Comparison of ENCODE assay signal across 7 mouse cellular contexts in the genomic region with DNA sequence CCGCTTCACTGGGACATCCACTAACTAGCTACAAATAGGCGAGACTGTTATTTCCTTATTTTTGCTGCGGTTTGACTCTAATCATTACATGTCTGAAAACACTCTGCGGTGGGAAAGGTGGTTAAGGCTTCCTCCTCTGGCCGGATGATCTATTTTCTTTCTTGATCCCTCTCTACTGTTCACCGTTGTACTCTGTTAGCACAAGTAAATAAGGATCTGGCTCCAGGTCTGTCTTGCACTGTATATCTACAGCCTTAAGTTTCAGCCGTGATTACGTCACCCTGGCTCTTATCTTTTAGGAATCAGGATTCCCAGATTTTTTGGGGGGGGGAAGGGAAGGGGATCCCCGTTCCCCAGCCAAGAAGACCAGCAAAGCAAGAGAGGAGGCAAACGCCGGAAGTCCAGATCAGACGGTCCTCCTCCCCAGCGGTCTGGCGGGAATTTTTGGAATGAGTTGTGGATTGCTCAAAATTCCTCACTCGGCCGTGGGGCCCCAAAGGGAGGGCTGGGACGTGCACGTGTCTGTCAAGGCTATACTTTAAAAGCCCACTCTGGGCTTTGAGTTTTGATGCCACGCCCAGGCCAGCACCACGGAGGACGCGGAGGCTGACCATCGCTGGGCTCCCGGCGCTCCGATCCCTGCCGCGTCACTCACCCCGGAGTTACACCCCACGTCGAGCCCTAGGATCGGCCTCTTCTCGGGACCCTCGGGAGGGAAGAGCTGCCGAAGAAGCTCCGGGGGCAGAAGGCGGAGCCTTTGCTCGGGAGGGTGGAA. TPM values are rescaled to one million over a fixed set of nuclear protein-coding genes. Genes with fewer than 3 reads are reported as not detected.
DNase-seq lines count a peak whose midpoint lies in the region; ATAC-seq and TF ChIP-seq lines count a peak whose summit lies in the region.

No protein-coding gene starts in this region.

- TF ChIP-seq CTCF in MEL (IDR thresholded peaks at IDR 0.05 in 2 of 3, conservative IDR thresholded peaks at IDR 0.05 in 1 of 3; ENCODE audit: control insufficient read depth in 1 of 3, insufficient read depth in 1 of 3, low read depth in 2 of 3, low read length in 3 of 3, poor library complexity in 1 of 3, severe bottlenecking in 1 of 3): no peak
- no peak for TF ChIP-seq CTCF in bone marrow, adult 2 months (IDR thresholded peaks at IDR 0.05; ENCODE audit: control insufficient read depth, insufficient read depth, low read length)

- peak overlapping the region; percentile 90 for H3K9ac ChIP-seq in MEL (ENCODE audit: control insufficient read depth, low read depth, low read length, poor library complexity, severe bottlenecking)
- peak overlapping the region; percentile 71 for H3K9ac ChIP-seq in forebrain, embryonic 12.5 days

- under 1% methylated on average over 38 of the region's 38 CpGs for WGBS in bone marrow, adult 2 months
- WGBS in forebrain, embryonic 12.5 days: 7% methylated on average over 38 of the region's 38 CpGs

- H3K79me2 ChIP-seq in MEL (ENCODE audit: control insufficient read depth, insufficient read depth, low read length, poor library complexity): peaks cover 5% of the 10 kb centered on the region

- peak overlapping the region; percentile 65 for H3K4me2 ChIP-seq in forebrain, embryonic 12.5 days

- H3K27ac ChIP-seq in MEL (ENCODE audit: control insufficient read depth, low read depth, low read length): peak overlapping the region; percentile 81
- H3K27ac ChIP-seq in bone marrow, adult 2 months (ENCODE audit: control insufficient read depth, insufficient read depth, low read depth, low read length, poor library complexity): peak overlapping the region; percentile 66
- H3K27ac ChIP-seq in forebrain, embryonic 12.5 days: peak overlapping the region; percentile 82

- peak; percentile 49 to 56; a peak in 3 of 4 replicates for TF ChIP-seq EP300 in MEL (IDR thresholded peaks at IDR 0.05; ENCODE audit: low read depth in 1 of 2, low read length in 2 of 2)

- H3K27me3 ChIP-seq in MEL (ENCODE audit: control insufficient read depth in 1 of 2, insufficient read depth in 2 of 2, low read length in 2 of 2): no peaks in the 10 kb centered on the region
- peaks cover 7% of the 10 kb centered on the region; the same call in 1 of the 2 replicates for H3K27me3 ChIP-seq in forebrain, embryonic 12.5 days

- TF ChIP-seq POLR2A in MEL (IDR thresholded peaks at IDR 0.05; ENCODE audit: control insufficient read depth in 1 of 2, insufficient read depth in 1 of 2, low read depth in 1 of 2, low read length in 2 of 2, poor library complexity in 1 of 2): no peak
- no peak for TF ChIP-seq POLR2A in bone marrow, adult 2 months (IDR thresholded peaks at IDR 0.05; ENCODE audit: borderline replicate concordance, control insufficient read depth, low read depth, low read length)

- peak overlapping the region; percentile 76 to 83 for H3K4me3 ChIP-seq in MEL (ENCODE audit: control insufficient read depth in 1 of 2, insufficient read depth in 1 of 2, low read depth in 2 of 2, low read length in 2 of 2)
- peak overlapping the region; percentile 84 for H3K4me3 ChIP-seq in bone marrow, adult 2 months (replicated peaks; ENCODE audit: control insufficient read depth, low read depth, low read length)
- H3K4me3 ChIP-seq in forebrain, embryonic 12.5 days (replicated peaks): peak overlapping the region; percentile 64

- no peak for TF ChIP-seq RAD21 in MEL (IDR thresholded peaks at IDR 0.05; ENCODE audit: low read depth, low read length)

- H3K4me1 ChIP-seq in MEL (ENCODE audit: control insufficient read depth in 1 of 2, insufficient read depth in 2 of 2, low read length in 2 of 2): peaks cover 0 to 21% of the 10 kb centered on the region in 2 experiments; a peak in 2 of 4 replicates
- no peaks in the 10 kb centered on the region for H3K4me1 ChIP-seq in bone marrow, adult 2 months (ENCODE audit: control insufficient read depth, insufficient read depth, low read length)
- peaks cover 9% of the 10 kb centered on the region for H3K4me1 ChIP-seq in forebrain, embryonic 12.5 days

- peak; percentile 86 for ATAC-seq in forebrain, embryonic 12.5 days (ENCODE audit: low FRiP score)

- peak; percentile 88 for DNase-seq in MEL (ENCODE audit: low read depth, low spot score)
- DNase-seq in heart, postnatal 4 days: peak; percentile 78
- peak; percentile 46 to 65 for DNase-seq in layer of hippocampus, postnatal 10 days (ENCODE audit: low spot score in 2 of 2)
- peak; percentile 78 to 86 for DNase-seq in lung, postnatal 4 days
- peak; percentile 71 for DNase-seq in retina, postnatal 1 day

- H3K9me3 ChIP-seq in MEL (replicated peaks; ENCODE audit: insufficient read depth, low read length): no peaks in the 10 kb centered on the region
- no peaks in the 10 kb centered on the region for H3K9me3 ChIP-seq in forebrain, embryonic 12.5 days

- H3K36me3 ChIP-seq in MEL (ENCODE audit: control insufficient read depth in 1 of 2, insufficient read depth in 2 of 2, low read length in 2 of 2): peaks cover 0 to 18% of the 10 kb centered on the region in 2 experiments; a peak in 2 of 4 replicates
- peaks cover 17% of the 10 kb centered on the region for H3K36me3 ChIP-seq in forebrain, embryonic 12.5 days (replicated peaks)

TF ChIP-seq in MEL, 35 proteins besides CTCF, POLR2A, EP300 and RAD21 (continues in another document):
- TF ChIP-seq KAT2A (conservative IDR thresholded peaks at IDR 0.05; ENCODE audit: low read depth, low read length) (no peak), BHLHE40 (IDR thresholded peaks at IDR 0.05; ENCODE audit: borderline replicate concordance, low read depth, low read length) (no peak; the same call in 1 of the 2 replicates), E2F4 (IDR thresholded peaks at IDR 0.05; ENCODE audit: borderline replicate concordance, low read depth, low read length) (no peak), SIN3A (IDR thresholded peaks at IDR 0.05; ENCODE audit: low read length) (peak; percentile 57), NELFE (IDR thresholded peaks at IDR 0.05; ENCODE audit: low read depth, low read length) (no peak), MXI1 (IDR thresholded peaks at IDR 0.05; ENCODE audit: low read depth, low read length) (peak; percentile 85), JUND (IDR thresholded peaks at IDR 0.05; ENCODE audit: low read depth, low read length) (no peak), TBP (IDR thresholded peaks at IDR 0.05; ENCODE audit: low read depth, low read length) (peak; percentile 64), POLR2AphosphoS5 (IDR thresholded peaks at IDR 0.05; ENCODE audit: borderline replicate concordance, low read depth, low read length) (no peak), GATA1 (IDR thresholded peaks at IDR 0.05; ENCODE audit: low read depth, low read length) (peak; percentile 68; the same call in 1 of the 2 replicates), MAZ (IDR thresholded peaks at IDR 0.05; ENCODE audit: low read depth, low read length) (no peak), ETS1 (IDR thresholded peaks at IDR 0.05; ENCODE audit: low read depth, low read length) (peak; percentile 55), MEF2A (IDR thresholded peaks at IDR 0.05; ENCODE audit: extremely low read depth, insufficient replicate concordance, low read depth, low read length, poor library complexity, severe bottlenecking) (no peak), RCOR1 (IDR thresholded peaks at IDR 0.05; ENCODE audit: low read depth, low read length) (peak; percentile 79), USF1 (IDR thresholded peaks at IDR 0.05; ENCODE audit: low read depth, low read length) (no peak), CHD1 (IDR thresholded peaks at IDR 0.05; ENCODE audit: low read depth, low read length) (no peak), GABPA (IDR thresholded peaks at IDR 0.05; ENCODE audit: low read depth, low read length) (no peak), MAFK (IDR thresholded peaks at IDR 0.05; ENCODE audit: borderline replicate concordance, low read depth, low read length) (no peak), MYB (IDR thresholded peaks at IDR 0.05; ENCODE audit: low read depth, low read length) (no peak), ZNF384 (IDR thresholded peaks at IDR 0.05; ENCODE audit: low read depth, low read length) (no peak), TAL1 (IDR thresholded peaks at IDR 0.05; ENCODE audit: low read length) (peak; percentile 55), MYC (IDR thresholded peaks at IDR 0.05; ENCODE audit: low read depth, low read length) (peak; percentile 52; the same call in 1 of the 2 replicates), MAX (IDR thresholded peaks at IDR 0.05; ENCODE audit: low read length) (peak; percentile 68), ZC3H11A (IDR thresholded peaks at IDR 0.05; ENCODE audit: low read depth, low read length) (no peak), SMC3 (IDR thresholded peaks at IDR 0.05; ENCODE audit: low read depth, low read length) (no peak)

RNA-seq across cellular contexts. Expression of gene Bcdin3d, which starts 0.5 kb away (rescaled TPM):
- 7.8 and 8.8 TPM in 2 replicates for total RNA-seq in MEL (2012; rRNA removed)
- 10 to 100 TPM; 13.7 to 31.3 TPM for polyA plus RNA-seq in MEL (2012; ENCODE audit: insufficient read depth in 1 of 2, insufficient read length in 2 of 2, low read depth in 1 of 2, low replicate concordance in 2 of 2, missing spikeins in 1 of 2)
- 7.2 and 13.4 TPM in 2 replicates for polyA plus RNA-seq in bone marrow, adult 2 months (2011; ENCODE audit: insufficient read depth, insufficient read length, low replicate concordance, missing spikeins)
- polyA plus RNA-seq in forebrain, embryonic 12.5 days (2016; fragmentation: Nextera tagmentation; extraction: Ambion mirVana): 21.5 and 25.0 TPM in 2 replicates
- total RNA-seq in heart, postnatal 4 days (2021): 1 to 10 TPM; 4.9 to 5.0 TPM
- total RNA-seq in layer of hippocampus, postnatal 10 days (2021): 1 to 10 TPM; 5.1 to 5.5 TPM

RNA-seq across cellular contexts. Expression of gene Nckap5l, which starts 16.4 kb away (rescaled TPM):
- total RNA-seq in MEL (2012; rRNA removed): 2.5 and 3.3 TPM in 2 replicates
- polyA plus RNA-seq in MEL (2012; ENCODE audit: insufficient read depth in 1 of 2, insufficient read length in 2 of 2, low read depth in 1 of 2, low replicate concordance in 2 of 2, missing spikeins in 1 of 2): 10 to 100 TPM in 1 of 2 experiments, not detected in 1; 14.1 TPM
- polyA plus RNA-seq in bone marrow, adult 2 months (2011; ENCODE audit: insufficient read depth, insufficient read length, low replicate concordance, missing spikeins): 2.2 and 4.0 TPM in 2 replicates
- polyA plus RNA-seq in forebrain, embryonic 12.5 days (2016; fragmentation: Nextera tagmentation; extraction: Ambion mirVana): 11.8 and 12.0 TPM in 2 replicates
- total RNA-seq in heart, postnatal 4 days (2021): 10 to 100 TPM; 20.0 to 23.6 TPM
- 10 to 100 TPM; 32.5 to 38.1 TPM for total RNA-seq in layer of hippocampus, postnatal 10 days (2021)

RNA-seq across cellular contexts. Expression of gene Faim2, which starts 54.0 kb away (rescaled TPM):
- 0.08 and 0.10 TPM in 2 replicates for total RNA-seq in MEL (2012; rRNA removed)
- under 1 TPM in 1 of 2 experiments, not detected in 1; 0.06 TPM for polyA plus RNA-seq in MEL (2012; ENCODE audit: insufficient read depth in 1 of 2, insufficient read length in 2 of 2, low read depth in 1 of 2, low replicate concordance in 2 of 2, missing spikeins in 1 of 2)
- polyA plus RNA-seq in bone marrow, adult 2 months (2011; ENCODE audit: insufficient read depth, insufficient read length, low replicate concordance, missing spikeins): 0.35 TPM in 1 of 2 replicates, not detected in the other
- 1.6 and 1.9 TPM in 2 replicates for polyA plus RNA-seq in forebrain, embryonic 12.5 days (2016; fragmentation: Nextera tagmentation; extraction: Ambion mirVana)
- total RNA-seq in heart, postnatal 4 days (2021): not detected
- total RNA-seq in layer of hippocampus, postnatal 10 days (2021): 100 to 1,000 TPM in 1 of 2 experiments, 10 to 100 TPM in 1; 98.1 to 101 TPM

Comparison
In these comparisons a context has a peak if more than half of its experiments do, and no peak if none do; other contexts are left out.
1. Peak in every context shown above with its lines: DNase-seq, ATAC-seq, H3K4me3 ChIP-seq and H3K27ac ChIP-seq.
2. RNA of gene Faim2, which starts 54.0 kb away (total RNA-seq): 98.1 to 101 TPM in layer of hippocampus, postnatal 10 days; 0.08 to 0.10 TPM in MEL and not detected in heart, postnatal 4 days; every median in the first group is over 10 times any median in the second.